Mouse (Mus musculus) heart, postnatal 10 days (tissue): ENCODE measurements around the gene Ccl20. TPM values are rescaled to one million over a fixed set of nuclear protein-coding genes. Genes with fewer than 3 reads are reported as not detected.
A peak's percentile ranks its signal among the peaks of the same experiment; 100 is the strongest.

Source experiments
- DNase-seq, 2 experiments: peaks; one replicate each; pipeline ENCODE4 v3.0.0; 2021
- intact Hi-C: fragments of 180-260 bp; cut with DNase I; formaldehyde crosslinking; loops from one replicate; pipeline ENCODE4 v1.15.1; 2025
- total RNA-seq, 2 experiments: library from RNA; stranded (reverse); gene quantifications; 2 replicates each; pipeline ENCODE4 v1.2.3; 2021

Gene Ccl20
- total RNA-seq, 2 experiments from 2014 or later = not detected

GRCm38 (mm10) chr1:83137847-83138246 is 21.3 kb downstream of the Ccl20 start:
- no peak for DNase-seq
- intact Hi-C loops = no loop called here

- intact Hi-C loops = no loop called here
- no peak for DNase-seq
Measured at GRCm38 (mm10) chr1:83138721-83139120, 22.2 kb downstream of the Ccl20 start.

GRCm38 (mm10) chr1:83141510-83141909 is 24.9 kb downstream of the Ccl20 start:
- intact Hi-C loops = no loop called here
- DNase-seq = no peak

- intact Hi-C loops = no loop called here
Measured at GRCm38 (mm10) chr1:83142055-83142454, 25.5 kb downstream of the Ccl20 start.

GRCm38 (mm10) chr1:83146547-83146946 is 30.0 kb downstream of the Ccl20 start:
- intact Hi-C loops = no loop called here
- DNase-seq = no peak

More at GRCm38 (mm10) chr1:83142055-83142454, 25.5 kb downstream of the Ccl20 start:
- no peak for DNase-seq

GRCm38 (mm10) chr1:83150227-83150626 is 33.7 kb downstream of the Ccl20 start:
- peak in 1 of 2 experiments; percentile 6 for DNase-seq
- intact Hi-C loops = no loop called here

- DNase-seq = peak; percentile 28 to 34
- intact Hi-C loops = no loop called here
Measured at GRCm38 (mm10) chr1:83152961-83153360, 36.4 kb downstream of the Ccl20 start.

GRCm38 (mm10) chr1:83156876-83157275 is 40.3 kb downstream of the Ccl20 start:
- no peak for DNase-seq
- intact Hi-C loops = no loop called here

GRCm38 (mm10) chr1:83159603-83160002 is 43.0 kb downstream of the Ccl20 start, which contains the start of gene Daw1:
TSS of gene Daw1 (plus strand) at chr1:83159752.
- DNase-seq = peak; percentile 63 to 80
- intact Hi-C loops = no loop called here

- DNase-seq = no peak
- intact Hi-C loops = no loop called here
Measured at GRCm38 (mm10) chr1:83161658-83162057, 45.1 kb downstream of the Ccl20 start.

GRCm38 (mm10) chr1:83164027-83164426 is 47.5 kb downstream of the Ccl20 start:
- intact Hi-C loops = no loop called here
- DNase-seq = no peak

Other genes with a start within 250 kb of the Ccl20 start
- gene A030005L19Rik, start 203.4 kb upstream of the Ccl20 start, total RNA-seq = under 1 TPM in 1 of 2 experiments, not detected in 1; 0.34 TPM
- not detected for gene A030014E15Rik, start 191.8 kb upstream of the Ccl20 start, total RNA-seq
- gene Gm6217, start 185.4 kb upstream of the Ccl20 start, total RNA-seq = not detected
- gene A030003K21Rik, start 173.4 kb upstream of the Ccl20 start, total RNA-seq = not detected
- gene Gm7544, start 160.8 kb upstream of the Ccl20 start, total RNA-seq = not detected
- not detected for gene Gm47955, start 156.5 kb upstream of the Ccl20 start, total RNA-seq
- not detected for gene Gm47959, start 116.2 kb upstream of the Ccl20 start, total RNA-seq
- gene Slc19a3, start 78.3 kb upstream of the Ccl20 start, total RNA-seq = under 1 TPM; 0.62 to 0.72 TPM
- not detected for gene Krtap28-10, start 74.3 kb upstream of the Ccl20 start, total RNA-seq
- not detected for gene Gm47969, start 71.8 kb upstream of the Ccl20 start, total RNA-seq
- not detected for gene A030005K14Rik, start 57.4 kb upstream of the Ccl20 start, total RNA-seq
- gene Krtap28-13, start 55.8 kb upstream of the Ccl20 start, total RNA-seq = not detected
- gene Daw1, start 43.0 kb downstream of the Ccl20 start, total RNA-seq = under 1 TPM in 1 of 2 experiments, not detected in 1; 0.20 TPM